Mouse (Mus musculus): Measurements from ENCODE around the gene Atp5s.

The Atp5s gene

GRCm38 (mm10) chr12:69724711-69725460, at the start of gene Atp5s, which contains the start of gene L2hgdh:
TSS of gene Atp5s (plus strand) at chr12:69724950.
TSS of gene L2hgdh (minus strand) at chr12:69724873.
- peak; percentile 98 for DNase-seq (ENCODE audit: low read depth)

DNA sequence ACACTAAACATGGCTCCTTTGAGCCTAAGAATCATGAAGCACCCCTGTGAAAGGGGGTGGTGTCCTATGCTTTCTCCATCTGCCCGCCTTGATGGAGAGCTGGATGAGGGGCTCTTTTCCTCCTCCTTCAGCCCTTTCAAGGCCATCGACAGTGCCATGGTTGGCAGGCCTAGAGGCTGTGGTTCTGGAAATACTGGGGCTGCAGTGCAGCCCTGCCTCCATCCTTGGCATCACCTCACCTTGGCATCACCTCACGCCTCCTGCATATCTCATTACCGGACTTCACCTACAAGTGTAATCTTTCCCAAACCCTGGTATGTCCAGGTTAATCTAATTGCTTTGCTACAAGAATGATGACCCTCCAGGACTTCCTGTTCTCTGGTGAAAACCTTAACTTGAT, 48.6 kb upstream of the Atp5s start:
- no peak for DNase-seq (ENCODE audit: low read depth)

DNA sequence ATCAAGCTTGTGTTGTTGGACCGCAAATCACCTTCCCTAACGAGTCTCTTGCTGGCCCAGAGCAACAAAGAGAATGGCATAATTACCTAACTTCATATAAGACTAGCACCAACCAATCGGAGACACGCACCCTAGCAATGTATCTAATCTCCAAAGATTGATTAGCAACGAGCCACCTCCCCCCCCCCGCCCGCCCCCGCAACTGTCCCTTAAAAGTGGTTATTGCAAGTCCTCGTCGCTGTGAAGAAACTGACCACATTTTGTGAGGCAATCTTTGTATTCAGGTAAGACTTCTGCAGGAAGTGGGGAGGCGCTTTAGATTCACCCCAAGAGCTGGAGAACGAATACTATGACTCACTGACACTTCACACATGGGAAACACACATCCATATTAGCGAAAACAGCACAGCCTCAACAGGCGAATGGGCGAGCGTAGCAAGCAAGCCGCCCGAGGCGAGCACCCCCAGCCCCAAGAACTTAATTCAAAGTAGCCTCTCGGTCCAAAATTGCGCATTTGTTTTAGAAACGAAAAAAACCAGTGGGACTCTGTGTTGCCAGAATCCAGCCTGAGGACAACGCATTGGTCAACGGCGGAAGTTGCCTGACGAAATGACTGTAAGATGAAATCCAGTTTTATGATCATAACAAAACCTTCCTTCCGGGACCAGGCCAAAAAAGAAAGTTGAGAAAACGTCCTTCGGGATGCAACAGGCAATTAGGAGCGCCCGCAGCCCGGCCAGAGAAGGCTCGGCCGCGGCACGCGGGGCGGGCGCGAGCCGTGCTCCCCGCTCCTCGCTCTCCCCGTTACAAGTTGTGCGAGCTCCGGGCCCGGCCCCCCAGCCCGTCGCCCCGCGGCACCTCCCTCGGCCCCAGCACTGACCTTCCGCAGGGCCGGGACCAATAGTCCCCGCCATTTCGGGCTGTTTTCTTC, 43.9 kb upstream of the Atp5s start:
- peak; percentile 60 for DNase-seq (ENCODE audit: low read depth)

DNA sequence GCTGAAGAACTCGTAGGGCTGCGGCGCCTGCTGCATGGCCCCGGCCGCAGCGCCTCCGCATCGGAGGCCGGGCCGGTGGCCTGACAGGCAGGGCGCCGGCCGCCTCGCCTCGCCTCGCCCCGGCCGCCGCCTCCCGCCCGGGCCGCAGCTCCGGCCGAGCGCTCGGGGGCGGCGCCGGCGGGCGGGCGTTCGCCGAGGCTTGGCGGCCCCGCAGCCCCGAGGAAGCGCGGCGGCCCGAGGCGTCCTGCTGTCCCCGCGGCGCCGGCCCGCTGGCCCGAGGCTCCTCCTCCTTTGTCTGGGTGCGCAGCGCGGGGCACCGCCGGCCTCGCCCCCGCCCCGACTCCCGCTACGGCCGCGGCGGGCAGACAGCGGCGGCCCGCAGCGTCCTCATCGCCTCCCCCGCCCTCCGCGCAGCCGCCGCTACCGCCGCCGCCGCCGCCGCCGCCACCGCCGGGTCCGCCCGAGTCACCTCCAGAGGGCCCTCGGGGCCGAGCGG, 43.1 kb upstream of the Atp5s start, which contains the start of gene Sos2:
TSS of gene Sos2 (minus strand) at position 287 of the 496 bp plus-strand sequence.
- DNase-seq (ENCODE audit: low read depth), result no peak

DNA sequence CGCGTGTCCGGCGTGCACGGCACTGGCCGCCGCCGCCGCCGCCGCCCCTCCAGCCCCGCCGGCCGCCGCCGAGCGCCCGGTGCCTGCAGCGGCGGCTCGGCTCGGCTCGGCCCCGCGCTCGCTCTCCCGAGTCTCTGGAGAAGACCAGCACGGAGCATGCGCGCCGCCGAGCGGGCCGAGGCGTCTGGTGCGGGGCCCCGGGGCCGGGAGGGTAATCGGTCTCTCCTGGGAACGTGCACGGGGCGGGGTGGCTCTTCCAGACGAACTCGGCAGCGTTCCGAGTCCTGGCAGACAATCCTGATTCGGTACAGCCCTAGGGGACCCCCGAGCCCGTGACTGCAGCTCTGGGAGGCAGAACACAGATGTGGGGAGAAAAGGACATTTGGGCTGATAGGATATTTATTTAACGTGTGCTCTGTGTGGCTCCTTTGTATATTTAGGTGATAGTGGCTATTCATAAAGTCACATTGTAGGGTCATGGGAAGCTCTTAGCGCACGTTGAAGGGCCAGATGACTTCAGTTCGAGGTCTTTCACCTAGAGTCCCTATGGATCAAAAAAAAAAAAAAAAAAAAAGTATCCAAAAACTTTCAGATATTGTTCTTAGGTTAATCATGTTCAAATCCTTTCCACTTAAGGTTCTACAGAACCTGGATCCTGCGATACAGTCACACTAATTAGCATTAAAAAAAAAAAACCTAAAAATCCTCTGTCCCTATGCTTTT, 42.5 kb upstream of the Atp5s start:
- DNase-seq (ENCODE audit: low read depth), result peak; percentile 55

GRCm38 (mm10) chr12:69682788-69683419, 41.8 kb upstream of the Atp5s start:
- no peak for DNase-seq (ENCODE audit: low read depth)

DNA sequence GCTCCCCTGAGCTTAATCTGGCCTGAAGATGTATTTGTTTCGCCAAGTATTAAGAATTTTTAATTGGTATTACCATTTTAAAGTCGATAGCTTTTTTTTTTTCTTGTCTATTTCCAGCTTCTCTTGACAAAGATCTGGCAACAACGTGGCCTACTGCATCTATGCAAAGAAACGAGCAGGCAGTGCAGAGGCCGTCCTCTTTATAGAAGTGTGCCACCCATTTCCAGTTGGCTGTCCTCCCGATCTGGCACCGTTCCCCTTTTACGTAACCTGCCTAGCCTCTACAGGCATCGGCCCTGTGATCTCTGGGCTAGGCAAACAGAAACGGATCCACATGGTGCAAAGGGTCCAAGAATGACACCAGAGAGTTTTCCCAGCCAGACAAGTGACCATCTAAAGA, 41.2 kb upstream of the Atp5s start:
- DNase-seq (ENCODE audit: low read depth), result peak; percentile 42

DNA sequence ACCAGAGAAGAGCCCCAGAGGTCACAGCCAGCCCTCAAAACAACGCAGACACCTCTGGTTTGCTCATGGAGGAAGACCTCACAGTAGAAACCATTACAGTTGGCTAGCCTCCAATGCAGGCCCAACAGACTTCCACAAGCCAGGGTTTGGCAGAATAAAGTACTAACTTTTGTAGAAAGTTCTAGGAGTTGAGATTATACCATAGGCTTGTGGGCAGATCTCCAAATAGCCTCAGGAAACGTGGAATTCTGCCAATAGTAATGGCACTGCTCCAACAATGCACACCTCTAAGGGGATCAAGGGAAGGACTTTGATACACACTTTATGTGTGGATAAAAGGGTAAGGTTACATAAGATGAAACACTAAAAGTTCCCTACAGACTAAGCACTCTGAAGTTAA, 36.4 kb upstream of the Atp5s start:
- DNase-seq (ENCODE audit: low read depth), result no peak

GRCm38 (mm10) chr12:69689094-69689493, 35.7 kb upstream of the Atp5s start:
- no peak for DNase-seq (ENCODE audit: low read depth)

DNA sequence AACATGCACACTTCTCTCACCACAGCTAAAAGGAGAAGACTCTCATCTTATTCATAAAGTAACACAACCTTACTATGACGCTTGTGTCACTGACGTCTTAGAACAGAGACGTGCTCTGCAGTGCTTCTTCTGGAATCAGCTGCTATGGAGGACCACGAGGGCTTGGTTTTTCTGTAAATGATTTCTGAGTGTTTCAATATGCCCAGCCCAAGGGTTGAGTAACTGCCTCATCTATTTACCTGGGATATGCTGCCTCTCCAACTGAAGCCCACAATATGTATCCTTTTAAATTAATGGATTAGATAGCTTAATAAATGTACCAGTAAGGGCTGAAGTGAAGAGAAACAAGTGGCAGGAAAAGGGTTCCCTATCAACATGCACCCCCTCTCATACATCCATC, 34.0 kb upstream of the Atp5s start:
- no peak for DNase-seq (ENCODE audit: low read depth)

DNA sequence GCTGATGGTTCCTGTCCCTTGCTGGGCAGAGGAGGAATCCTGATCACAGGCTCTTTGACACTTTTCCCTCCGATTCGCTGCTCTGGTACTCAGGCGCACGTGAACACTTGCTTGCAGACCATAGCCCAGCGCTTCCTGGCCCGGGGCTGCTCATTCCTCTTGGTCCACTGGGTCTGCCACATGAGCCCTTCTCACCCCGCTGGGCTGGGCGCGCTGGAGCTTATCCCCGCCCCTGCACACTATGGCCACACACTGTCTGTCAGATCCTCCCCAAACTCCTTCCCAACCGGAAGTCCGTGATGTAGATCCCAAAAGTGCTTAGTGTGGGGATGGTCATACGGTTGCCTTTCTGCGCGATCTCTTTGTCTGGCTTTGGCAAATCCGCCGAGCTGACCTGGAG, 31.3 kb upstream of the Atp5s start:
- DNase-seq (ENCODE audit: low read depth), result no peak

DNA sequence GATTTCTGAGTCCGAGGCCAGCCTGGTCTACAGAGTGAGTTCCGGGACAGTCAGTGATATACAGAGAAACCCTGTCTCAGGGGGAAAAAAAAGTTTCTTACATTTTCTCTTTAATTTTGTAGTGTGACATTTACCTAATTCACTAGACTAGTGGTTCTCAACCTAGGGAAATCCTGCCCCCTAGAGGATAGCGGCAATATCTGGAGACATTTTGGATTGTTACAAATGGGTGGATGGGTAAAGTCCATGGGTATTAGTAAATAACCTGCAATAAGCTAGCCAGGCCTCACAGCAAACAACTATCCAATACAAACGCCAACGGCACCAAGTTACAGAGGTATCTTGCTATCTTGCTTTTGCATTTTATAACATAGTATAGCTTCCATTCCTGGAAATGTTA, 28.0 kb upstream of the Atp5s start:
- peak; percentile 62 for DNase-seq (ENCODE audit: low read depth)

DNA sequence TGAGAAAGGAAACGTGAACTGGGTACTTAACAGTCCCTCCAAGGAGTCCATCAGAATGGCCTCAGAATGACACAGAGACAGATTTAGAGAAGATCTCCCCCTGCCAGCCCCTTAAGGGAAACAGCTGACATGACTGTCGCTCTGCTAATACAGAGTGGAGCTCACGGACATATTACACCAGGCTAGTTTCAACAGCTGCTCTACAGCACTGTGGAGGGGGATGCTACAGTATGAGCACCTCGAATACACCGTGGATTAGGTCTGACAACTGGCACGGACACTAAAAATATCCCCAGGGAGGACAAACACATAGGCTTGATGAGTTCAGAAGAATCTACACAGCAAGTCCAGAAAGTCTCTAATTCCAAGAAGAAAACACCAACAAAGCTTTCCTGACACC, 26.4 kb upstream of the Atp5s start:
- DNase-seq (ENCODE audit: low read depth), result no peak

DNA sequence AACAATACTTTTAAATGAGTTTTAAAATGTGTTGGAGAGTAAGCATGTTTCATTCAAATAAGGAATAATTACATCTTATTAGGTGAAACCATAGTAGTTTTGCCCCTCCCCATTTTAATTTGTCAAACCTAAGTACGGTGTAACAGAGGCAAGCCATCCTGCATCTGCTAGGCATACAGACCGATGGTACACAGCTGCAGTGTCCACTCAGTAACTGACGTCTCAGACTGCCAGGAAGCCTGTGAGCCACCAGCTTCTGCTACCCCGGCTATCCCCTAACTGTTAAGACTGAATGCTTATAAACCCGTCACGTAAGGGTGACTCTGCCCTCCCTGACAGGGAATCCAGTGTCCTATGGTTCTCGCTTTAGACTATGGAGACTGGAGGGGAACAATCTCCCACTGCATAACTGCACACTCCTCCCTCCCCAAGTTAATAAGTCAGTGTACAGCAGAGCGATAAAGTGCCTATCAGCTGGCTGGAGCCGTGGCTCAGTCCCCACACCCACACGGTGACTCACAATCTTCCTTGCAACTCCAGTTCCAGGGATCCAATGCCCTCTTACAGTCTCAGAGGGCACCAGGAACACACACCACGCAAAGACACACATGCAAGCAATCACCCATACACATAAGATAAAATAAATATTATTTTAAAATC, 19.8 kb upstream of the Atp5s start:
- DNase-seq (ENCODE audit: low read depth), result no peak

- DNase-seq (ENCODE audit: low read depth), result no peak
Measured at GRCm38 (mm10) chr12:69713628-69714027, 11.1 kb upstream of the Atp5s start.

GRCm38 (mm10) chr12:69722857-69723256, 1.9 kb upstream of the Atp5s start:
- DNase-seq (ENCODE audit: low read depth), result no peak

DNA sequence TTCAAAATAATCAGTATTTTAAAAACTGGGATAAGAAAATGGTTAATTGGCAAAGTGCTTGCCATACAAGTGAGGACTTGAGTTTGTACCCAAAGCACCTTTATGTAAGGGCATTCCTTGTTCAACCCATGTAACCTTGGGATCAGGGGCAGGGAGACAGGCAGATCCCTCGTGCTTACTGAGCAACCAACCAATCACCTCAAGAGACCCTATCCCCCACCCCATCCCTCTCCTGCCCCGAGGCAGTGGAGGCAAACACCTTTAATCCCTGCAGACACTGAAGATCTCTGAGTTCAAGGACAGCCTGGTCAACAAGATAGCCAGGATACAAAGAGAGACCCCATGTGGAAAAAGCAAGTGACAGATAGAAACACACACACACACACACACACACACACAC, 1.4 kb upstream of the Atp5s start:
- no peak for DNase-seq (ENCODE audit: low read depth)

DNA sequence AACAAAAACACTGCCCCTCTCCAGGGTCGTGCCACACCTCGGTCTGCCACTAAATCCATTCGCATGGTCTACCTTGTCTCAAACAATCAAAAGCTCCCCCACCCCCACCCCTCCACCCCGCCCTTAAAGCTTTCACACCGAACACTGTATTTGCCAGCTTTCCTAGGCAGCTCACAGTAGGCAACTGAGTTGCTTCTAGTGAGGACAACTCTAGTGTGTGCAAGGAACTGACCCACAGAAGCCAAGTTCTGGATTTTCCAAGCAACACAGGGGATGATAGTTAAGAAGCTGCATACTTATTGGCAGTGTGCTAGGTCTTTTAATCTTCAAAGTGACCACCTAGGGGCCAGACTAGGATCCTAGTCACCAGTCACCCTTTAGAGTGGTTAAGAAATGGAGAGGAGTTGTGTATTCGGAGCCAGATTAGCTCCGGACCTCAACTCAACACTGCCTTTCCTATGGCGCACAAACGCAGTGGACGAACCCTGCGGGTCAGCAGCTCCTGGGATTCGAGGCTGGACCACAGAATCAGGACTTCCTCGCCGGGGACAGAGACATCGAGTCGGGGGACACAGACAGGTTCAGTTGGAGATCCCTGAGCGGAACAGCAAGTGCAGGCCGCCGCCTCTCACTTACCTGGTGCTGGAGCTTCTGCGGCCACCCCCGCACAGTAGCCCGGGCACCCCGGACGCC, 586 bp upstream of the Atp5s start:
- no peak for DNase-seq (ENCODE audit: low read depth)

DNA sequence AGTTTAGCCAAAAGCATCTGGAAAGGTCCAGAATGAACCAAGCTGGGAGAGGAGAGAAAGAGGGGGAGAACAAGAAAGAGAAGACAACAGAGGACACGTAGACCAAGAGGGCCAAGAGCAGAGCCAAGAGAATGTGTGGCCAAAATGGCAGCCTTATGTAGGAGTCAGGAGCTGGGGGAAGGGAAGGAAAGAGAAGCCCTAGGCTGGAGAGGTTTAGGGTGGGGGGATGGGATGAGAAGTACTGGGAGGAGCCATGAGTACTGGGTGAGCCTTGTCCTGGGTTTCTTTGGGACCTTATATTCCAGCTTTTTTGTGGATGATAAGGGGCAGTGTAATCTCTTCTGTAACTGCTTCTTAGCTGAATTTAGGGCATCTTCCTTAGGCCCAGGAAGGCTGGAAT, 4.5 kb downstream of the Atp5s start:
- no peak for DNase-seq (ENCODE audit: low read depth)

- DNase-seq (ENCODE audit: low read depth), result no peak
Measured at GRCm38 (mm10) chr12:69730306-69730705, 5.6 kb downstream of the Atp5s start.

DNA sequence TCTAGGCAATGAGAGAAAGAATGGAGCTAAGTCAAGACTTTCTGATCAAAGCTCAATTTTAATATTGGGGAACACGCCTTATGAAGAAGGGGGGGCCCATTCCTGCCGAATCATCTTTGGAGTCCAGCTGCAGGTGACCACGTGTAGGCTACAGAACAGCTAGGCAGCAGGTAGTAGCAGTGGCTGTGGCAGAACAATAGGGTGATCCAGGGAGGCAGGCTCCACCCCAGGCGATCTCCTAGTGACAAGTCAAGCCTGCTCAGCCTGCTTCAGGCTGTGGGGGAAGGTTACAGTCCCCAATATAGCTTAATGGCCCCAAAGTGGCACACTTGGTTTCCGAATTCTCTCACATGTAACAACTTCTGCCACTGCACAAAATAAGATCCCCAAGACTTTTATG, 7.5 kb downstream of the Atp5s start:
- DNase-seq (ENCODE audit: low read depth), result no peak

Measured in c-Kit-positive CD71-negative TER-119-negative erythroid progenitor cells, embryonic 14.5 days (primary cell).